Mouse (Mus musculus): ENCODE data around the gene Xlr4a. TPM values are rescaled to one million over a fixed set of nuclear protein-coding genes. Genes with fewer than 3 reads are reported as not detected.

Xlr4a gene
- 14.1 TPM for polyA plus RNA-seq (2014; fragmentation: Illumina TruSeq; extraction: RNeasy Lipid Tissue Mini Kit (QIAGEN cat#74804); ENCODE audit: low read depth, low replicate concordance)

GRCm38 (mm10) chrX:73082267-73083055, at the start of gene Xlr4a:
Xlr4a (minus strand) TSS chrX:73082478.

GRCm38 (mm10) chrX:73116747-73117146, 34.5 kb upstream of the Xlr4a start, which contains the start of gene Gm14685:
Gm14685 (plus strand) TSS chrX:73117047.

GRCm38 (mm10) chrX:73096941-73097508, 14.7 kb upstream of the Xlr4a start, which contains the start of gene Xlr3a:
Xlr3a (minus strand) TSS chrX:73097095.

GRCm38 (mm10) chrX:73064415-73064793, 17.9 kb downstream of the Xlr4a start, which contains the start of gene Pnma3:
Pnma3 (plus strand) TSS chrX:73064787.

GRCm38 (mm10) chrX:73037003-73037402, 45.3 kb downstream of the Xlr4a start, which contains the start of gene Pnma5:
Pnma5 (minus strand) TSS chrX:73037103.

Other genes starting within 250 kb of the Xlr4a start
- 33.6 TPM for gene Cetn2, start 164.1 kb downstream of the Xlr4a start, polyA plus RNA-seq (2014; fragmentation: Illumina TruSeq; extraction: RNeasy Lipid Tissue Mini Kit (QIAGEN cat#74804); ENCODE audit: low read depth, low replicate concordance)
- 16.9 TPM for gene Nsdhl, start 163.9 kb downstream of the Xlr4a start, polyA plus RNA-seq (2014; fragmentation: Illumina TruSeq; extraction: RNeasy Lipid Tissue Mini Kit (QIAGEN cat#74804); ENCODE audit: low read depth, low replicate concordance)
- 15.4 TPM for gene Zfp185, start 95.1 kb downstream of the Xlr4a start, polyA plus RNA-seq (2014; fragmentation: Illumina TruSeq; extraction: RNeasy Lipid Tissue Mini Kit (QIAGEN cat#74804); ENCODE audit: low read depth, low replicate concordance)
- 1.9 TPM for gene Pnma5, start 45.4 kb downstream of the Xlr4a start, polyA plus RNA-seq (2014; fragmentation: Illumina TruSeq; extraction: RNeasy Lipid Tissue Mini Kit (QIAGEN cat#74804); ENCODE audit: low read depth, low replicate concordance)
- 0.11 TPM for gene Pnma3, start 17.7 kb downstream of the Xlr4a start, polyA plus RNA-seq (2014; fragmentation: Illumina TruSeq; extraction: RNeasy Lipid Tissue Mini Kit (QIAGEN cat#74804); ENCODE audit: low read depth, low replicate concordance)
- 2.9 TPM for gene Xlr3a, start 14.6 kb upstream of the Xlr4a start, polyA plus RNA-seq (2014; fragmentation: Illumina TruSeq; extraction: RNeasy Lipid Tissue Mini Kit (QIAGEN cat#74804); ENCODE audit: low read depth, low replicate concordance)
- not detected for gene Gm14685, start 34.6 kb upstream of the Xlr4a start, polyA plus RNA-seq (2014; fragmentation: Illumina TruSeq; extraction: RNeasy Lipid Tissue Mini Kit (QIAGEN cat#74804); ENCODE audit: low read depth, low replicate concordance)
- gene Xlr5b, start 66.3 kb upstream of the Xlr4a start, polyA plus RNA-seq (2014; fragmentation: Illumina TruSeq; extraction: RNeasy Lipid Tissue Mini Kit (QIAGEN cat#74804); ENCODE audit: low read depth, low replicate concordance) = 11.0 TPM
- gene DXBay18, start 67.0 kb upstream of the Xlr4a start, polyA plus RNA-seq (2014; fragmentation: Illumina TruSeq; extraction: RNeasy Lipid Tissue Mini Kit (QIAGEN cat#74804); ENCODE audit: low read depth, low replicate concordance) = 0.21 TPM
- 0.87 TPM for gene Spin2d, start 94.5 kb upstream of the Xlr4a start, polyA plus RNA-seq (2014; fragmentation: Illumina TruSeq; extraction: RNeasy Lipid Tissue Mini Kit (QIAGEN cat#74804); ENCODE audit: low read depth, low replicate concordance)
- 3.6 TPM for gene Xlr3b, start 109.7 kb upstream of the Xlr4a start, polyA plus RNA-seq (2014; fragmentation: Illumina TruSeq; extraction: RNeasy Lipid Tissue Mini Kit (QIAGEN cat#74804); ENCODE audit: low read depth, low replicate concordance)
- 10.5 TPM for gene Xlr4b, start 131.9 kb upstream of the Xlr4a start, polyA plus RNA-seq (2014; fragmentation: Illumina TruSeq; extraction: RNeasy Lipid Tissue Mini Kit (QIAGEN cat#74804); ENCODE audit: low read depth, low replicate concordance)
- gene F8a, start 145.8 kb upstream of the Xlr4a start, polyA plus RNA-seq (2014; fragmentation: Illumina TruSeq; extraction: RNeasy Lipid Tissue Mini Kit (QIAGEN cat#74804); ENCODE audit: low read depth, low replicate concordance) = 1.8 TPM
- gene Xlr4c, start 160.7 kb upstream of the Xlr4a start, polyA plus RNA-seq (2014; fragmentation: Illumina TruSeq; extraction: RNeasy Lipid Tissue Mini Kit (QIAGEN cat#74804); ENCODE audit: low read depth, low replicate concordance) = 12.6 TPM
- 7.0 TPM for gene Xlr3c, start 182.9 kb upstream of the Xlr4a start, polyA plus RNA-seq (2014; fragmentation: Illumina TruSeq; extraction: RNeasy Lipid Tissue Mini Kit (QIAGEN cat#74804); ENCODE audit: low read depth, low replicate concordance)
- gene Xlr5a, start 210.5 kb upstream of the Xlr4a start, polyA plus RNA-seq (2014; fragmentation: Illumina TruSeq; extraction: RNeasy Lipid Tissue Mini Kit (QIAGEN cat#74804); ENCODE audit: low read depth, low replicate concordance) = 10.8 TPM
- gene Xlr5c, start 210.5 kb upstream of the Xlr4a start, polyA plus RNA-seq (2014; fragmentation: Illumina TruSeq; extraction: RNeasy Lipid Tissue Mini Kit (QIAGEN cat#74804); ENCODE audit: low read depth, low replicate concordance) = 11.1 TPM

Measured in testis, adult 10 weeks (tissue).